Mouse (Mus musculus): ENCODE data around the gene Zcchc7.
"Not testable (repeated sequence)": the region's sequence is repeated elsewhere in the genome, so short reads cannot be mapped to it uniquely, and the experiment has no call there.

Zcchc7 gene

GRCm38 (mm10) chr4:44906399-44906798 is 150.7 kb downstream of the Zcchc7 start:
- no peak for DNase-seq (ENCODE audit: extremely low spot score, low read depth, low spot score)

DNA sequence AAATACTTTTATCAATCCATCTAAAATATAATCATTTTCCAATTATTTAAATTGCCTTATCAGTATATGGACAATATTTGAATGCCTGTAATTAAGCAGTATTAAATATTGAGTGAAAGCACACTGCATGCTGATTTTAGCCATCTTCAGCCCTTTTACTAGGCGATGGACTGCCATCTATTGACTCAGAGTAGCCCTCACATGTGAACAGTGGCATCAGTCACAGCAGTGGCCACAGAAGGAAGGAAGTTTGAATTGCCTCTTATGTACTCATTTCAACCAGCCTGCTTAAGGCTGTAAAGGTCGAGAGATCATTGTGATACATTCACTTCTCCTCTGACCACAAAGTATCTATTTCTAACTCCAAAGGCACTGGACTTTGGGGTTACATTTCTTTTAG is 154.4 kb downstream of the Zcchc7 start:
- no peak for DNase-seq (ENCODE audit: extremely low spot score, low read depth, low spot score)

GRCm38 (mm10) chr4:44910857-44911256 is 155.2 kb downstream of the Zcchc7 start:
- no peak for DNase-seq (ENCODE audit: extremely low spot score, low read depth, low spot score)

- DNase-seq (ENCODE audit: extremely low spot score, low read depth, low spot score), result no peak
Observed at GRCm38 (mm10) chr4:44917312-44917848, 161.7 kb downstream of the Zcchc7 start.

GRCm38 (mm10) chr4:44917907-44918306 is 162.2 kb downstream of the Zcchc7 start:
- no peak for DNase-seq (ENCODE audit: extremely low spot score, low read depth, low spot score)

DNA sequence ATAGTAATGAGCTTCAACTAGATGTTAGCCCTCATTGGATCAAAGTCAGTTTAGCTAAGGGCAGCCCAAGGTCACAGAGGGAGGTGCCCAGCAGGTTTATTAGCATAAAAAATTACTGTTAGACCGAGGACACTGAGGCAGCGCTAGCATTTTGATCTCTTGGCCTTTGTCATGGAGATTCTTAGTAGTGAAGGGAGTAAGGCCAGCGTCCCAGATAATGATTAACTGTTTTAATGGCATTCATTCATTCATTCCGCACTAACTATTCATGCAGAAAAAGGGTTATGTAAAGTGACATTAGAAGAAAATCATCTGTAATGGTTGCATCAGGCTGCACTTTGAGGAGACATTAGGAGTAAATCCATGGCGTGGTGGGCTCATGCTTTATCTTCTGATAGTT is 165.2 kb downstream of the Zcchc7 start:
- no peak for DNase-seq (ENCODE audit: extremely low spot score, low read depth, low spot score)

- DNase-seq (ENCODE audit: extremely low spot score, low read depth, low spot score), result no peak
Observed at GRCm38 (mm10) chr4:44922466-44923128, 166.9 kb downstream of the Zcchc7 start.

- no peak for DNase-seq (ENCODE audit: extremely low spot score, low read depth, low spot score)
Observed at GRCm38 (mm10) chr4:44923129-44923481, 167.4 kb downstream of the Zcchc7 start.

- DNase-seq (ENCODE audit: extremely low spot score, low read depth, low spot score), result no peak
Observed at GRCm38 (mm10) chr4:44927934-44928333, 172.3 kb downstream of the Zcchc7 start.

DNA sequence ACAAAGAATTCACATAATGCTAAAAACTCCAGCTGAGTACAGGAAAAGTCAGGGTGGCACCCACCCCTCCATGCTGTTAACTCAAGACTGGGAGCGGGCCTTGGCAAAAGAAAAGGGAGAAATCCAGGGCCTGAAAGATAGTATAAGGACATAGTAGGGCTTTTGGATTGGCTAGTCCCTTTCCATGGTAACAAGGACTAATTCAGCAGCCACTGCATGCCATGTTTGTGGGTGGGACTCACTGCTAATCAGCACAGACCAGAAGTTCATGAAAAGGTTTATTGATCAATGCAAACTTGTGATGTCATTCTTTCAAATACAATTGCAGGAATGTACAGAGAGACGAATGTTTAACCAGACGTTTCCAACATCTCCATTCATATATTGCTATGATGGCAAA is 173.1 kb downstream of the Zcchc7 start:
- no peak for DNase-seq (ENCODE audit: extremely low spot score, low read depth, low spot score)

GRCm38 (mm10) chr4:44930406-44930805 is 174.7 kb downstream of the Zcchc7 start:
- no peak for DNase-seq (ENCODE audit: extremely low spot score, low read depth, low spot score)

- no peak for DNase-seq (ENCODE audit: extremely low spot score, low read depth, low spot score)
Observed at GRCm38 (mm10) chr4:44931732-44932131, 176.1 kb downstream of the Zcchc7 start.

GRCm38 (mm10) chr4:44938359-44939340 is 183.0 kb downstream of the Zcchc7 start:
- DNase-seq (ENCODE audit: extremely low spot score, low read depth, low spot score), result no peak

DNA sequence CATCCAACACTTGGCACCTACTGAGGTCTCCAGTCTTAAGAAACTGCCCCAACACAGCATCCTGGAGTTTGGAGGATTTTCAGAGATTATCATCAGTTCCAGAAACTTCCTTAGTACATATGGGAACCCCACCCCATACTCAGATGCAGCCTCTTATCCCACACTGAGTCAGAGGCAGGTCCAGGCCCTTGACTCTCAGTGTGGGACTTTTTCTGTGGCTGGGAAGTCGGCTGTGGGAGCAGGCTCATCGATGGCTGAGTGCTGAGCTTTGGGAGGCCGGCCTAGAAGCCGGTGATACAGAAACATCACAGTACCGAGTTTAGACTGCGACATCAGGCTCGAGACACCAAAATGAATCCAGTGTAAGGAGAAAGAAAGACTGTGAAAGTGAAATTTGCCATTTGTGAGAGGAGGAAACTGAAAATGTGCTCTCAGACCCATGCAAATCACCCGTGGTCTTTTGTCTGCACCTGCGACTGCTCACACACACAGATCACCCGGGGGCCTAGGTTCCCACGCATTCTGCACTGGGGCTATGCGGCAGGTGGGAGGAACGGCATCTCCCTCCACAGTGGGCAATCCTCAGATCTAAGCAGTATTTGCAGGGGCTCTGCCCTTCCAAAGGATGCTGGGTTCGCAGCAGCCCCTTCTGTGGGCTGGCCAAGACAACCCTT is 184.0 kb downstream of the Zcchc7 start:
- DNase-seq (ENCODE audit: extremely low spot score, low read depth, low spot score), result no peak

DNA sequence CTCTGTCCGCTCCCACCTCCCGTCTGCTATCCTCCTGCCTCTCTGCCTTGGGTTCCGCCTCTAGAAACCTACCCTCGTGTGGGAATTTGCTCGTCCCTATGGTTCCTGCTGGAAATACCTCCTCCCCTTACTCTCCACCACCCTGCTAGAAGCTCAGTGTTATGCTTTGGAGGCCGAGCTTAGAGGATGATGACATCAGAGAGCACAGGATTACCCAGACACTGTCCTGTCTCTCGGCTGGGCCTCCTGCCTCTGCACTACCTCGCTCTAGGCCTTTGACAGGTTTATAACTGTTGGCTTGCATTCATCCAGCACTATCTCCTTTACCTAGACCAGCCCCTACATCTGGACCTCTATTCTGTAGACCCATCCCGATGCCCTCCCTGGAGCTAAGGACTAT is 184.6 kb downstream of the Zcchc7 start:
- DNase-seq (ENCODE audit: extremely low spot score, low read depth, low spot score), result no peak

DNA sequence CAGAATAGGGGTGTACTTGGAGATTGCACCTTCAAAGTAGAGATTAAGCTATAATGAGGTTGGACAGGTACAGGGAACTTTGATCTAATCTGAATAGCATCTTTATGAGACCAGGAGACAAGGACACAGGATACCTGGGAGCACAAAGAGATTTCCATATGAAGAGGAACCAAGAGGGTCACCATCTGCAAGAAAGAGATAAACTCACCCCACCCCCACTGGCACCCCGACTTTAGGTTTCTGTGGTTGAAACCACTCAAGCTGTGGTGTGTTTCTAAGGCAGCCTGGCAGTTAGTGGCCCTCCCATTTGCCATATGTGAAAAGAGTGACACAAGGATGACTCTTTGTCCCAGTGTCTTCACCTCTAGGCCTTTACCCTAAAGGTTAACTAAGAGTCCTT is 186.6 kb downstream of the Zcchc7 start:
- no peak for DNase-seq (ENCODE audit: extremely low spot score, low read depth, low spot score)

DNA sequence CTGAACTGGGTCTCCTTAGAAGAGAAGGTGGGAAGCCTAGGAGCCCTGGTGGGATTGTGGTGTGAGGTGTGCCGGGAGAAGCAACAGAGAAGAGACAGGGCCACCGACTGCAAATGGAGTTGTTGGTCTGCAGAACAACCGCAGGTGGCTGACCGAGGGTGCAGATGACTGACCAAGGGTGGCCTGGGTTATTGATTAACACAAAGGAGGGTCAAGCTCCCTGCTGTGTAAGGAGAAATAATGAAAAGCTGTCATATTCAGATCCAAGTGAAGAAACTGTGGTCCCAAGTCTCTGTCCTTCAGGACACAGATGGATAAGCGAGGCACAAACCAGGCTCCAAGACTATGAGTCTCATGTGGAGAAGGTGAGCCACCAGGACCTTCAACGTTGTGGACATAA is 187.8 kb downstream of the Zcchc7 start:
- DNase-seq (ENCODE audit: extremely low spot score, low read depth, low spot score), result no peak

- no peak for DNase-seq (ENCODE audit: extremely low spot score, low read depth, low spot score)
Observed at GRCm38 (mm10) chr4:44944426-44945075, 188.9 kb downstream of the Zcchc7 start.

GRCm38 (mm10) chr4:44946126-44946525 is 190.4 kb downstream of the Zcchc7 start:
- DNase-seq (ENCODE audit: extremely low spot score, low read depth, low spot score), result not testable (repeated sequence)

DNA sequence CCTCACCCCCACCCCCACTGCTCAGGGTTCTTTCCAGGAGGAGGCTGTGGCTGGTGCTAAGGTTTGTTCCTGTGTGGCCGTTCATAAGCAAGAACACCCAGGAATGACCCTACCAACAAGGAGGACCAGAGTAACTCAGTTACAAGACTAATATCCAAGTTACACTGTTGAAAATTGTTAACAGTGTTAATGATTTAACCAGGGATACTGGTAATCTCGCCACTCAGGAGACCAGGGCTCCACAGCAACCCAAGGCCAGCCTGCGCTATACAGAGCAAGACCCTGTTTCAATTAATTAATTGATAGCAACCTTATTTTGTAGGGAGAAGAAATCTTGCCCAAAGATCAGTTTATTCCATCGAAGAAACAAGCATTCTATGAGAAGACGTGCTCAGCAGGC is 191.8 kb downstream of the Zcchc7 start:
- no peak for DNase-seq (ENCODE audit: extremely low spot score, low read depth, low spot score)

DNA sequence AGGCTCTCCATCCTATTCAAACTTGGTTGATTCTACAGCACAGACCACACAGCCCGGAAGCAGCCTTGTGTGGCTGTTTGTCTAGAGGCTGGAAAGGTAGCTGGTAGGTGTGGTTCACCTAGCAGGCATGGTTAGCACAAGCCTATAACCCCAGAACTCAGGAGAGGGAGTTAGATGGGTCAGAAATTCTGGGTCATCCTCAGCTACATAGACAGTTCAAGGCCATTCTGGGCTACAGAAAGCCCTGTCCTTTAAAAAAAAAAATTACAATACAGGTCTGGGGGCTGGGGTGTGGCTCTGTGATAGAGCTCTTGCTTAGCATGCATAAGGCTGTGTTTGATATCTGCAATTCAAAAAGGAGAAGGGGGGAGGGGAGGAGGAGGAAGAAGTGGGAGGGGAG is 192.6 kb downstream of the Zcchc7 start:
- DNase-seq (ENCODE audit: extremely low spot score, low read depth, low spot score), result no peak

Measured in hindlimb bud, embryonic 11.5 days (tissue).